Mouse (Mus musculus): ENCODE results near the gene Bmp8a. TPM values are rescaled to one million over a fixed set of nuclear protein-coding genes. Genes with fewer than 3 reads are reported as not detected.
A peak's percentile ranks its signal among the peaks of the same experiment; 100 is the strongest.

Gene Bmp8a
- polyA plus RNA-seq (2014; fragmentation: Nextera tagmentation; extraction: Ambion mirVana), result 0.13 and 0.23 TPM in 2 replicates

GRCm38 (mm10) chr4:123342642-123343470, at the start of gene Bmp8a:
Gene Bmp8a (minus strand): TSS chr4:123343252.
- peak; percentile 89 for DNase-seq (ENCODE audit: low spot score)
- no peak within 1 kb of the TSS for H3K27ac ChIP-seq (ENCODE audit: low read depth, low read length)
- H3K9me3 ChIP-seq (ENCODE audit: control insufficient read depth, low read length), result no peaks in the 10 kb centered on the region
- H3K4me2 ChIP-seq (ENCODE audit: low read depth, low read length, severe bottlenecking), result peak within 1 kb of the TSS; percentile 87
- peaks cover 4% of the 10 kb centered on the region for H3K4me1 ChIP-seq (replicated peaks; ENCODE audit: control insufficient read depth, insufficient read depth, low read length)
- peak within 1 kb of the TSS; percentile 49 for H3K4me3 ChIP-seq (ENCODE audit: low read depth, low read length)
- under 1% methylated on average over 64 of the region's 65 CpGs for WGBS
- peak within 1 kb of the TSS; percentile 23; the same call in 1 of the 2 replicates for H3K9ac ChIP-seq (ENCODE audit: low read length)
- H3K36me3 ChIP-seq (ENCODE audit: control insufficient read depth, insufficient read depth, low read length), result no peaks in the 10 kb centered on the region; the same call in 1 of the 2 replicates
- ATAC-seq (replicated peaks; ENCODE audit: low FRiP score), result peak; percentile 93
- H3K27me3 ChIP-seq (ENCODE audit: control insufficient read depth, insufficient read depth, low read length), result peaks cover 37% of the 10 kb centered on the region

- peaks cover 15% of the 10 kb centered on the region; the same call in 1 of the 2 replicates for H3K36me3 ChIP-seq (ENCODE audit: control insufficient read depth, insufficient read depth, low read length)
- no peaks in the 10 kb centered on the region for H3K9me3 ChIP-seq (ENCODE audit: control insufficient read depth, low read length)
- WGBS, result 100% methylated on average over 1 of the region's 1 CpGs
- H3K4me3 ChIP-seq (ENCODE audit: low read depth, low read length), result no peak overlapping the region
- H3K4me2 ChIP-seq (ENCODE audit: low read depth, low read length, severe bottlenecking), result no peak overlapping the region
- ATAC-seq (replicated peaks; ENCODE audit: low FRiP score) (no peak), DNase-seq (ENCODE audit: low spot score) (no peak)
- H3K27me3 ChIP-seq (ENCODE audit: control insufficient read depth, insufficient read depth, low read length), result no peaks in the 10 kb centered on the region
- H3K9ac ChIP-seq (ENCODE audit: low read length), result no peak overlapping the region
- no peak overlapping the region for H3K27ac ChIP-seq (ENCODE audit: low read depth, low read length)
- no peaks in the 10 kb centered on the region for H3K4me1 ChIP-seq (replicated peaks; ENCODE audit: control insufficient read depth, insufficient read depth, low read length)
These were observed 49.1 kb upstream of the Bmp8a start for GRCm38 (mm10) chr4:123392187-123392586.

DNA sequence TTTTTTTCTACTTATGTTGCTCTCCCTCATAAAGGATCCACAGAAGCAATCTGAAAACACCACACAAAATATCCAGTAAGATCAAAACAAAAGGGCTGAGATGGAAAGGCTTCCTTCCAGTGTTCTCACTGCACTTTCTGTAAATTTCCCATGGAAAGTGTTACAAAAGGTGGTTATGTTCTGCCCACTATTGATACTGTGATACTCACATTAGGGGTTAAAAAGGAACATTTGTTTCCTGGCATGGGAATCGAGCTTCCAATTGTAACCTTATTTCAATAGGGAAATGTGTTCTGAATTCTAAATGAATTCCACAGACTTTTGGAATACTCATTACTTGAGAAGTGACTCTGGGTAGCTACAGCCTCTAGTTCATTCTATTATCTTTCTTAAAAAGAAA, 42.0 kb upstream of the Bmp8a start:
- Histone ChIP-seq H3K9me3 (ENCODE audit: control insufficient read depth, low read length) (no peaks in the 10 kb centered on the region), H3K9ac (ENCODE audit: low read length) (no peak overlapping the region), H3K4me1 (replicated peaks; ENCODE audit: control insufficient read depth, insufficient read depth, low read length) (no peaks in the 10 kb centered on the region), H3K4me3 (ENCODE audit: low read depth, low read length) (no peak overlapping the region), H3K36me3 (ENCODE audit: control insufficient read depth, insufficient read depth, low read length) (peaks cover 33% of the 10 kb centered on the region), H3K27ac (ENCODE audit: low read depth, low read length) (no peak overlapping the region), H3K4me2 (ENCODE audit: low read depth, low read length, severe bottlenecking) (no peak overlapping the region), H3K27me3 (ENCODE audit: control insufficient read depth, insufficient read depth, low read length) (no peaks in the 10 kb centered on the region)
- WGBS, result 53% methylated on average over 1 of the region's 1 CpGs
- no peak for ATAC-seq (replicated peaks; ENCODE audit: low FRiP score)
- DNase-seq (ENCODE audit: low spot score), result no peak

- Histone ChIP-seq H3K36me3 (ENCODE audit: control insufficient read depth, insufficient read depth, low read length) (peaks cover 34% of the 10 kb centered on the region), H3K9ac (ENCODE audit: low read length) (no peak overlapping the region), H3K27me3 (ENCODE audit: control insufficient read depth, insufficient read depth, low read length) (no peaks in the 10 kb centered on the region), H3K4me3 (ENCODE audit: low read depth, low read length) (no peak overlapping the region), H3K27ac (ENCODE audit: low read depth, low read length) (no peak overlapping the region), H3K9me3 (ENCODE audit: control insufficient read depth, low read length) (no peaks in the 10 kb centered on the region), H3K4me1 (replicated peaks; ENCODE audit: control insufficient read depth, insufficient read depth, low read length) (no peaks in the 10 kb centered on the region), H3K4me2 (ENCODE audit: low read depth, low read length, severe bottlenecking) (no peak overlapping the region)
- no peak for DNase-seq (ENCODE audit: low spot score)
- 91% methylated on average over 7 of the region's 7 CpGs for WGBS
- ATAC-seq (replicated peaks; ENCODE audit: low FRiP score), result no peak
These were observed 40.1 kb upstream of the Bmp8a start for GRCm38 (mm10) chr4:123383173-123383572.

DNA sequence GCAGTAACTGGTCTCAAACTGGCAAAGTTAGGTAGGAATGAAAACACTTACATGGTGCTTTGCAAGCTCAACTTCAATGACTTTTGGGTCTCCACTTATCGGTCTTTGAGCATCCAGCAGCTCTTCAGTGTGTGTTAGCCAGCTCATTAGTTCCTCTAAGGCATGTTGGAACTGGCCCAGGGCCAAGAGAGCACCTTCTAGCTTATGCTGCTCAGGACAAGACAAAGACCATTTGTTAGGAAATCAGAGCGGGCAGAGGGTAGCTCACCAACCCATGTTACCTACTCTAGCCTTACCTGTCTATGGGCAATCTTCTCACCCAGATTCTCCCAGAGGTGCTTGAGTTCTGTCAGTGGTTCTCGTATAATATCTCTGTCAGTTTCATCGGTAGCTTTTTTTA, 39.0 kb upstream of the Bmp8a start:
- WGBS, result 95% methylated on average over 4 of the region's 4 CpGs
- H3K9me3 ChIP-seq (ENCODE audit: control insufficient read depth, low read length), result no peaks in the 10 kb centered on the region
- H3K27ac ChIP-seq (ENCODE audit: low read depth, low read length), result no peak overlapping the region
- peaks cover 33% of the 10 kb centered on the region for H3K36me3 ChIP-seq (ENCODE audit: control insufficient read depth, insufficient read depth, low read length)
- ATAC-seq (replicated peaks; ENCODE audit: low FRiP score), result no peak
- DNase-seq (ENCODE audit: low spot score), result no peak
- no peak overlapping the region for H3K4me3 ChIP-seq (ENCODE audit: low read depth, low read length)
- no peaks in the 10 kb centered on the region for H3K27me3 ChIP-seq (ENCODE audit: control insufficient read depth, insufficient read depth, low read length)
- H3K4me2 ChIP-seq (ENCODE audit: low read depth, low read length, severe bottlenecking), result no peak overlapping the region
- H3K4me1 ChIP-seq (replicated peaks; ENCODE audit: control insufficient read depth, insufficient read depth, low read length), result no peaks in the 10 kb centered on the region
- no peak overlapping the region for H3K9ac ChIP-seq (ENCODE audit: low read length)

DNA sequence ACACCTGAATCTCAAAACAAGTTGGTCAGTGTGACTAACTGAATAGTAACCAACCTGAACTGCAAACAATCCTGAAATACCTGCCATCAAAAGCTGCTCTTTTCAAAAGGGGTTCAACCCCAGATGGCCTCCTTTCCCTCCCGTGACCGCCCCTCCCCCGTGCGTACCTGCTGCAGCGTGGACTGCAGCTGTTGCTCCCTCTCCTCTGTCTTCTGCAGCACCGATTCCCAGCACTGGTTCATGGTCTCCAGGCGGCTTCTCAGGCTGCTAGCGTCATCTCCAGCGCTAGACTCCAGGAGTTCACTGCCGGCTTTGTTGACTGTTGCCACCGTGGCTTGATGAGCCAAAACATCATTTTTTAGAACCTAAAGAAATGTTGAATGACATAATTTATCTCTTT, 38.5 kb upstream of the Bmp8a start:
- Histone ChIP-seq H3K9ac (ENCODE audit: low read length) (no peak overlapping the region), H3K4me2 (ENCODE audit: low read depth, low read length, severe bottlenecking) (no peak overlapping the region), H3K4me3 (ENCODE audit: low read depth, low read length) (no peak overlapping the region), H3K27ac (ENCODE audit: low read depth, low read length) (no peak overlapping the region), H3K4me1 (replicated peaks; ENCODE audit: control insufficient read depth, insufficient read depth, low read length) (no peaks in the 10 kb centered on the region), H3K27me3 (ENCODE audit: control insufficient read depth, insufficient read depth, low read length) (no peaks in the 10 kb centered on the region), H3K9me3 (ENCODE audit: control insufficient read depth, low read length) (no peaks in the 10 kb centered on the region), H3K36me3 (ENCODE audit: control insufficient read depth, insufficient read depth, low read length) (peaks cover 35% of the 10 kb centered on the region)
- no peak for ATAC-seq (replicated peaks; ENCODE audit: low FRiP score)
- DNase-seq (ENCODE audit: low spot score), result no peak
- 94% methylated on average over 11 of the region's 11 CpGs for WGBS

- Histone ChIP-seq H3K27ac (ENCODE audit: low read depth, low read length) (no peak overlapping the region), H3K4me3 (ENCODE audit: low read depth, low read length) (no peak overlapping the region), H3K4me1 (replicated peaks; ENCODE audit: control insufficient read depth, insufficient read depth, low read length) (no peaks in the 10 kb centered on the region), H3K4me2 (ENCODE audit: low read depth, low read length, severe bottlenecking) (no peak overlapping the region), H3K36me3 (ENCODE audit: control insufficient read depth, insufficient read depth, low read length) (peaks cover 42% of the 10 kb centered on the region), H3K9me3 (ENCODE audit: control insufficient read depth, low read length) (no peaks in the 10 kb centered on the region), H3K9ac (ENCODE audit: low read length) (no peak overlapping the region), H3K27me3 (ENCODE audit: control insufficient read depth, insufficient read depth, low read length) (no peaks in the 10 kb centered on the region)
- ATAC-seq (replicated peaks; ENCODE audit: low FRiP score) (no peak), DNase-seq (ENCODE audit: low spot score) (no peak)
- 96% methylated on average over 3 of the region's 3 CpGs for WGBS
These were observed 33.0 kb upstream of the Bmp8a start for GRCm38 (mm10) chr4:123376031-123376430.

DNA sequence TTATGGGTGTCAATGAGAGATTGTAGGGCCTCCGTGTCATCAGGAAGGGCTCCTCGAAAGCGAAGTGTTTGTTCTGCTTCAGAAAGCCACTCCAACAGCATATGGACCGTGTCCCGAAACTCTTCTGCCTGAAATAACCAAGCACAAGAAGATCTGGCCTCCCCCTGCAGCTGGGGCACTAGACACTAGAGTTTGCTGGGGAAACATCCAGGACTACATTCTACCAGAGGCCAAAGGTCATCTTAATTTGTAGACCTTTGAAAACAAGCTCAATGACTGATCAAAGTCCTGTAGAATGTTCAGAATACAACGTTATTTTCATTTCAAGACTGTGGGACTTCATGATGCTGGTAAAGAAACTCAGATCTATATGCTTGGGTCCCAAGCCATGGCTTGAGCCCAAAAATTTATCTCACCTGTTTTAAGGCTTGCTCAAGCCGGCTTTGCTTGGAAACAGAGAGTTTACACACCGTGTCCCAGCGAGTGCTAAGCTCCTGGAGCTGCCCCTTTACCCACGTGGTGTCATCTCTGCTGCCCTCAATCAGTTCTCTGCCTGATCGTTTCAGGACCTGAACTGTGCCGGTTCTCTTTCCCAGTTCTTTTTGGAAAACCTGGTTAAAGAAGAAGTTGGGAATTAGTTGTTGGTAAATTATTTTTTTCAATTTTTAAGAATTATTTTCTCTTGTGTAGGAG, 31.4 kb upstream of the Bmp8a start:
- H3K9ac ChIP-seq (ENCODE audit: low read length), result no peak overlapping the region
- no peak overlapping the region for H3K4me3 ChIP-seq (ENCODE audit: low read depth, low read length)
- H3K4me2 ChIP-seq (ENCODE audit: low read depth, low read length, severe bottlenecking), result no peak overlapping the region
- no peak overlapping the region for H3K27ac ChIP-seq (ENCODE audit: low read depth, low read length)
- peaks cover 45% of the 10 kb centered on the region for H3K36me3 ChIP-seq (ENCODE audit: control insufficient read depth, insufficient read depth, low read length)
- 93% methylated on average over 12 of the region's 12 CpGs for WGBS
- no peaks in the 10 kb centered on the region for H3K27me3 ChIP-seq (ENCODE audit: control insufficient read depth, insufficient read depth, low read length)
- H3K9me3 ChIP-seq (ENCODE audit: control insufficient read depth, low read length), result no peaks in the 10 kb centered on the region
- no peak for ATAC-seq (replicated peaks; ENCODE audit: low FRiP score)
- H3K4me1 ChIP-seq (replicated peaks; ENCODE audit: control insufficient read depth, insufficient read depth, low read length), result no peaks in the 10 kb centered on the region
- DNase-seq (ENCODE audit: low spot score), result no peak
